Comparison of ENCODE assay signal across 8 mouse cellular contexts in genomic region chr5:131616113-131616876, GRCm38 (mm10).
A peak's percentile ranks its signal among the peaks of the same experiment; 100 is the strongest.
DNase-seq lines count a peak whose midpoint lies in the region; ATAC-seq and TF ChIP-seq lines count a peak whose summit lies in the region.

No protein-coding gene starts in this region.

- no peaks in the 10 kb centered on the region for H3K36me3 ChIP-seq in intestine, embryonic 16.5 days (ENCODE audit: control insufficient read depth, insufficient read depth, low read length)
- no peaks in the 10 kb centered on the region for H3K36me3 ChIP-seq in midbrain, embryonic 16.5 days (ENCODE audit: control insufficient read depth, insufficient read depth, low read length)

- no peak for TF ChIP-seq CTCF in left cerebral cortex, adult 2 months (IDR thresholded peaks at IDR 0.05)

- H3K4me2 ChIP-seq in intestine, embryonic 16.5 days (ENCODE audit: low read depth, low read length), result peak overlapping the region; percentile 72
- peak overlapping the region; percentile 75 for H3K4me2 ChIP-seq in midbrain, embryonic 16.5 days (ENCODE audit: low read length)

- no peaks in the 10 kb centered on the region; the same call in 1 of the 2 replicates for H3K27me3 ChIP-seq in intestine, embryonic 16.5 days (replicated peaks; ENCODE audit: control insufficient read depth, insufficient read depth, low read length)
- no peaks in the 10 kb centered on the region for H3K27me3 ChIP-seq in midbrain, embryonic 16.5 days (ENCODE audit: control insufficient read depth, insufficient read depth, low read depth, low read length)

- no peaks in the 10 kb centered on the region for H3K9me3 ChIP-seq in intestine, embryonic 16.5 days (ENCODE audit: control insufficient read depth, low read length)
- no peaks in the 10 kb centered on the region for H3K9me3 ChIP-seq in midbrain, embryonic 16.5 days (replicated peaks; ENCODE audit: control insufficient read depth, low read length, poor library complexity, severe bottlenecking)

- WGBS in intestine, embryonic 16.5 days, result 5% methylated on average over 40 of the region's 40 CpGs
- under 1% methylated on average over 40 of the region's 40 CpGs for WGBS in midbrain, embryonic 16.5 days

- no peak for ATAC-seq in intestine, embryonic 16.5 days
- ATAC-seq in midbrain, embryonic 16.5 days, result peak; percentile 54; the same call in 1 of the 2 replicates

- peak overlapping the region; percentile 44 for H3K4me3 ChIP-seq in intestine, embryonic 16.5 days (ENCODE audit: low read length)
- H3K4me3 ChIP-seq in left cerebral cortex, adult 2 months, result peak overlapping the region; percentile 46
- peak overlapping the region; percentile 42 for H3K4me3 ChIP-seq in midbrain, embryonic 16.5 days (ENCODE audit: low read depth, low read length)

- DNase-seq in lung, postnatal 10 days, result peak; percentile 26
- no peak for DNase-seq in lung, postnatal 25 days (ENCODE audit: low spot score)
- peak; percentile 13 to 14 for DNase-seq in frontal cortex, postnatal 25 days (ENCODE audit: low spot score in 2 of 2)
- DNase-seq in left cerebral cortex, adult 2 months (ENCODE audit: extremely low spot score in 1 of 2, low spot score in 2 of 2), result peak; percentile 49 to 51
- DNase-seq in urinary bladder, postnatal 25 days (ENCODE audit: low spot score), result peak; percentile 46
- DNase-seq in B cell, adult 2 months, result no peak

- intact Hi-C loops in left cerebral cortex, adult 2 months (cut with DNase I), result no loop called here

- peaks cover 16% of the 10 kb centered on the region; the same call in 1 of the 2 replicates for H3K4me1 ChIP-seq in intestine, embryonic 16.5 days (ENCODE audit: control insufficient read depth, insufficient read depth, low read length)
- peaks cover 14% of the 10 kb centered on the region for H3K4me1 ChIP-seq in midbrain, embryonic 16.5 days (ENCODE audit: control insufficient read depth, insufficient read depth, low read length)

- H3K9ac ChIP-seq in intestine, embryonic 16.5 days (ENCODE audit: low read depth, low read length), result peak overlapping the region; percentile 59
- H3K9ac ChIP-seq in midbrain, embryonic 16.5 days (ENCODE audit: low read depth, low read length), result peak overlapping the region; percentile 62

- no peak overlapping the region for H3K27ac ChIP-seq in intestine, embryonic 16.5 days (ENCODE audit: low read length)
- H3K27ac ChIP-seq in left cerebral cortex, adult 2 months, result 0 out of 2 replicates have a peak overlapping the region, but pooled peaks have one; percentile 24
- peak overlapping the region; percentile 56 for H3K27ac ChIP-seq in midbrain, embryonic 16.5 days (ENCODE audit: low read length)

Comparison
In these comparisons a context has a peak if more than half of its experiments do, and no peak if none do; other contexts are left out.
1. DNase-seq: peak in lung, postnatal 10 days (single experiment), frontal cortex, postnatal 25 days (2 of 2), left cerebral cortex, adult 2 months (2 of 2) and urinary bladder, postnatal 25 days (single experiment); none in lung, postnatal 25 days (single experiment) and B cell, adult 2 months (0 of 2).
2. Peak in every context shown above with its lines, with median percentiles within 50 percentile points of each other: H3K4me3 ChIP-seq.